Mouse (Mus musculus) bone marrow macrophage, adult 2 months (primary cell): Measurements from ENCODE around the gene Qprt. TPM values are rescaled to one million over a fixed set of nuclear protein-coding genes. Genes with fewer than 3 reads are reported as not detected.

Experiments used
- H3K27ac ChIP-seq: 2 replicates; pipeline ENCODE4 v1.5.1; 2012; ENCODE audit warnings: low read depth, low read length; ENCODE audit not compliant: insufficient read depth
- H3K4me1 ChIP-seq: 2 replicates; pipeline ENCODE4 v1.6.1; 2012; ENCODE audit warnings: low read length; ENCODE audit not compliant: control insufficient read depth, insufficient read depth
- H3K4me3 ChIP-seq: 2 replicates; pipeline ENCODE4 v1.5.1; 2012; ENCODE audit warnings: mild to moderate bottlenecking, low read length, moderate library complexity; ENCODE audit not compliant: insufficient read depth
- CTCF ChIP-seq: IDR thresholded peaks from 2 replicates; pipeline ENCODE4 v1.5.1; 2012; ENCODE audit warnings: low read depth, mild to moderate bottlenecking, low read length, moderate library complexity
- POLR2A ChIP-seq: IDR thresholded peaks from 2 replicates; pipeline ENCODE4 v1.6.1; 2012; ENCODE audit warnings: mild to moderate bottlenecking, low read depth, low read length, borderline replicate concordance
- polyA plus RNA-seq: library from polyadenylated mRNA; stranded (reverse); fragments of >200 nt; gene quantifications from 2 replicates; pipeline ENCODE4 v1.2.4, GENCODE M21; 2012; ENCODE audit not compliant: missing spikeins, insufficient read depth, insufficient read length

The Qprt gene
- polyA plus RNA-seq, 1 experiment: not detected

- H3K27ac ChIP-seq: no peak overlapping the region
- TF ChIP-seq POLR2A (no peak), CTCF (no peak)
- H3K4me3 ChIP-seq: no peak overlapping the region
- peaks cover 38% of the 10 kb centered on the region for H3K4me1 ChIP-seq
Measured at GRCm38 (mm10) chr7:127084794-127085193, 37.2 kb downstream of the Qprt start.

- Histone ChIP-seq H3K27ac (no peak overlapping the region), H3K4me3 (no peak overlapping the region), H3K4me1 (peaks cover 37% of the 10 kb centered on the region)
- TF ChIP-seq CTCF (no peak), POLR2A (no peak)
Measured at GRCm38 (mm10) chr7:127083689-127084088, 38.3 kb downstream of the Qprt start.

- Histone ChIP-seq H3K4me3 (no peak overlapping the region), H3K4me1 (peaks cover 43% of the 10 kb centered on the region), H3K27ac (no peak overlapping the region)
- TF ChIP-seq POLR2A: no peak
- TF ChIP-seq CTCF: no peak
Measured at GRCm38 (mm10) chr7:127082995-127083394, 39.0 kb downstream of the Qprt start.

DNA sequence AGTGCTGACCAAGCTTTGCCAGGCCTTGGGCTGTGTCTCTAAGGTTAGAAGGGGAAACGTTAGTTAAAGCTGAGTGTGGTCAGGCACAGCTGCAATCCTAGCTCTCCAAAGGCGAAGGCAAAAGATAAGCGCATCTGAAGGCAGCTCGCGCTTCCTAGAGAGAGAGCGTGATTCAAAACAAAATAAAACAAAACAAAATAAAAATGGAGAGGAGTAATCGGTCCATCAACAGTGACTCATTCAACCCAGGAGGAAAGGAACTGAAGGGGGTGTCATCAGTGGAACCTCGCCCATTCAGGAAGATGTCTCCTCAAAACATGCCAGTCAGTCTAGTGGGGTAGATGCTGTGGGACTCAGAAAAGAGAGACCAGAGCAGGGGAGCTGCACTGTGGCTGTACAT, 39.8 kb downstream of the Qprt start:
- peaks cover 46% of the 10 kb centered on the region for H3K4me1 ChIP-seq
- no peak overlapping the region for H3K4me3 ChIP-seq
- TF ChIP-seq CTCF: no peak

DNA sequence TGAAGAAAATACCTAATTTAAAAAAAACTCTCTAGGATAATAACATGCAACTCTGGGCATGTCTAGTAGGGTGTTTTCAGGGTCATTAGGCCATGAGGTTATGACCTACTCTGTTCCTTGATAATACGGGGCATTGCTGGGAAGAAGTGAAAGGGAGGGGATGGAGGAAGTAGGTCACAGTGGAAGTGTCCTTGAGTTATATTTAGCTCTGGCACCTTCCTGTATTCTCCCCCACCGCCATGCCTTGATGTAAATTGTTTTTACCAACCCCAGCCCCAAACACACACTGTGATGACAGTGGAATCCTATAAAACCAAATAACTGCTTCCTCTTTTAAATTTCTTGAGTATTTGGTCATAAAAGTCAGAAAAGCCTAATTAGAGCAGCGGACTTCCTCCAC, 42.0 kb downstream of the Qprt start:
- H3K4me3 ChIP-seq: no peak overlapping the region
- H3K4me1 ChIP-seq: peaks cover 53% of the 10 kb centered on the region
- TF ChIP-seq POLR2A (no peak), CTCF (no peak)
- peak overlapping the region; percentile 78 for H3K27ac ChIP-seq

More for the DNA sequence above, 39.8 kb downstream of the Qprt start:
- H3K27ac ChIP-seq: no peak overlapping the region

DNA sequence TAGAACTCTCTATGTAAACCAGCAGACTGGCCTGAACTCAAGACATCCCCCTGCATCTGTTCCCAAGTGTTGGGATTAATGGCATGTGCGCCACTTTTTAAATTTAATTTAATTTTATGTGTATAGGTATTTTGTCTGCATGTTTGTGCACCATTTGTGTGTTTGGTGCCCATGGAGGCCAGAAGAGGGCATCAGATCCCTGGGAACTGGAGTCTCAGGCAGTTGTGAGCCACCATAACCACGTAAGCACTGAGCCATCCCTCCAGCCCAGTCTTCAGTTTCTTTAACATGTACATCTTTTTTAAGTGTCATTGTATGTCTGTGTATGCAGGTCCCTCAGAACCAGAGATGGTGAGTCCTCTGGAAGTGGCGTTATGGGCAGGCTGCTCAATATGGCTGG, 44.3 kb downstream of the Qprt start:
- TF ChIP-seq CTCF (peak; percentile 34; the same call in 1 of the 2 replicates), POLR2A (no peak)
- Histone ChIP-seq H3K4me3 (no peak overlapping the region), H3K4me1 (peaks cover 48% of the 10 kb centered on the region), H3K27ac (no peak overlapping the region)

DNA sequence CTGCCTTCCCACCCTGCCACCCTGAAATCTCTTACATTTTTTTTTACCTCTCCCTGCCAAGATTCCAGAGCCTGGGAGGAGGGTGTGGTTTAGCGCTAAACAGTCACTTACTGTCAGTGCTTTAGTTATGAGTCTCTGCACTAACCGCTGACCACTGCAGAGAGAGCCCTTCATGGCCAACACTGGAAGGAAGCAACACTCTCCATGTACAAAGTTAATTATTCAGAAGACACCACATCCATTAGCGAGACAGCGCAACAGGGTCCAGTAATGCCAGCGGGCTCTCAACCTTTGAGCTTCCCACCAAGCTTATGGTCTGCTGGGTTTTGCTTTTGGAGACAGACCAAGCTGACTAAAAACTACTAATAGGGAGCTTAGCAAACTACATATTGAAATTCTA, 45.8 kb downstream of the Qprt start:
- Histone ChIP-seq H3K4me3 (no peak overlapping the region), H3K4me1 (peaks cover 33% of the 10 kb centered on the region), H3K27ac (no peak overlapping the region)
- no peak for TF ChIP-seq POLR2A
- TF ChIP-seq CTCF: no peak

DNA sequence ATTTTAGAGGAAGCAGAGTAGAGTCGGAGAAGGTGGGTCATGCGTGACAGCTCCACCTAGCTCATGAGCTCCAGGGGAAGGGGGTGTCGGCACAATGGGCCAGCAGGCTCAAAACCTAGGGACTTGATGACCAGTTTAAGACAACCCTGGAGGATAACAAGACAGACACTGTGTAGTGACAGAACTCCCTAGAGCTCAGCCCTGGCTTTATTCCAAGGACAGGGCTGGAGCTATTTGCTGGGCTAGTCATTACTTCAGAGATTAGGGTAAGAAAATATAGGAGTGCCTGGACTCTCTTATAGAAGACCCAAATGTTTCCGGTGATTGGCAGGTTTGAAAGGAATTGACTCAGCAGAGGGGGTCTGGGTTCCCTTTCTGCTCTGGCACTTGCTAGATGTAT, 48.8 kb downstream of the Qprt start:
- Histone ChIP-seq H3K4me3 (no peak overlapping the region), H3K4me1 (peaks cover 13% of the 10 kb centered on the region), H3K27ac (no peak overlapping the region)
- TF ChIP-seq CTCF (no peak), POLR2A (no peak)

GRCm38 (mm10) chr7:127070871-127071413, 51.1 kb downstream of the Qprt start:
- Histone ChIP-seq H3K4me3 (no peak overlapping the region), H3K27ac (no peak overlapping the region), H3K4me1 (no peaks in the 10 kb centered on the region)
- TF ChIP-seq POLR2A (no peak), CTCF (no peak)

DNA sequence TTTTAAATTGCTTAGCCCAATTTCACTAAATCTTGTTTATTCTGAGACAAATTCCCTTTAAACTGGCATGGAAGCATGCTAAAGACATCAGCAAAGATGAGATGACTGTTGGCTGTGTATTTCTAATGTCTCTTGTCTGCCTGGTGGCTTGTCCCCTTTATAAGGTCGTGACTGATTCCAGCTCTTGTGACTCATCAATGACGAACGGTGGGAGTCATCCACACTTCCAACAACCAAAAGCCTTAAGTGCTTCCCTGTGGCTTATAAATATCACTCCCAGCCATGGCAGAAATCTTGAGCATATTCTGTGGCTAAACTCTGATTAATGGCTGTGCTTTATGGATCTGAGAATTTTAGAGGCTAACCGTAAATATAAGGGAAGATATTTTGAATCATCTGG, 55.7 kb downstream of the Qprt start:
- Histone ChIP-seq H3K27ac (no peak overlapping the region), H3K4me1 (no peaks in the 10 kb centered on the region), H3K4me3 (no peak overlapping the region)
- TF ChIP-seq POLR2A: no peak
- TF ChIP-seq CTCF: no peak

DNA sequence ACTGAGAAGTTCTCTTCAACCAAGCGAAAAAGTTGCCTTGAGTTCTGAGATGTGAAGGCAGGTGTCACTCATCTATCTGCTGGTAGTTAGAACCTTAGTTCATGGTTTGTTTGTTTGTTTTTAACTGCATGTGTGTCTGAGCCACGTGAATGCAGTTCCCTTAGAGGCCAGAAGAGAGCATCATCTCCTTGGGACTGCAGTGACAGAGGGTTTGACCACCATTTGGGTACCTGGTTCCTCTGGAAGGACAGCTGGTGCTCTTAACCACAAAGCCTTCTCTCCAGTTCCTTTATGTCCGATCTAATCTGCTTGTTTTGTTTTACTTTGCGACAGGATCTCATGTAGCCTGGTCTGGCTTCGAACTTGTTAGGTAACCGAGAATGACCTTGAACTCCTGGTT, 56.5 kb downstream of the Qprt start:
- H3K4me1 ChIP-seq: no peaks in the 10 kb centered on the region
- no peak overlapping the region for H3K4me3 ChIP-seq
- H3K27ac ChIP-seq: no peak overlapping the region
- TF ChIP-seq CTCF (no peak), POLR2A (no peak)

Other genes with a start within 250 kb of the Qprt start
- 58.5 and 66.8 TPM in 2 replicates for gene Taok2, start 237.5 kb downstream of the Qprt start, polyA plus RNA-seq
- gene Tmem219, start 199.3 kb downstream of the Qprt start, polyA plus RNA-seq: 74.2 and 75.9 TPM in 2 replicates
- 16.2 and 17.5 TPM in 2 replicates for gene Kctd13, start 193.3 kb downstream of the Qprt start, polyA plus RNA-seq
- gene Asphd1, start 172.6 kb downstream of the Qprt start, polyA plus RNA-seq: not detected in 2 replicates
- 1.6 and 2.6 TPM in 2 replicates for gene Sez6l2, start 171.7 kb downstream of the Qprt start, polyA plus RNA-seq
- gene Cdipt, start 146.3 kb downstream of the Qprt start, polyA plus RNA-seq: 112 and 118 TPM in 2 replicates
- gene Cdiptos, start 146.1 kb downstream of the Qprt start, polyA plus RNA-seq: 7.3 and 7.4 TPM in 2 replicates
- gene Mvp, start 107.6 kb downstream of the Qprt start, polyA plus RNA-seq: 95.9 and 96.2 TPM in 2 replicates
- gene Pagr1b, start 105.7 kb downstream of the Qprt start, polyA plus RNA-seq: 9.2 and 17.6 TPM in 2 replicates
- gene Pagr1a, start 104.9 kb downstream of the Qprt start, polyA plus RNA-seq: 20.3 and 22.2 TPM in 2 replicates
- gene Gm42742, start 101.1 kb downstream of the Qprt start, polyA plus RNA-seq: 31.3 and 44.3 TPM in 2 replicates
- 2.8 TPM in 1 of 2 replicates, not detected in the other for gene Prrt2, start 101.0 kb downstream of the Qprt start, polyA plus RNA-seq
- gene Maz, start 95.2 kb downstream of the Qprt start, polyA plus RNA-seq: 161 and 164 TPM in 2 replicates
- 40.8 and 48.5 TPM in 2 replicates for gene Kif22, start 79.8 kb downstream of the Qprt start, polyA plus RNA-seq
- not detected in 2 replicates for gene Zg16, start 34.9 kb downstream of the Qprt start, polyA plus RNA-seq
- gene AI467606, start 30.9 kb downstream of the Qprt start, polyA plus RNA-seq: 41.2 and 41.4 TPM in 2 replicates
- gene Spn, start 15.6 kb upstream of the Qprt start, polyA plus RNA-seq: 34.5 and 36.3 TPM in 2 replicates
- 58.0 and 58.5 TPM in 2 replicates for gene Cd2bp2, start 73.8 kb upstream of the Qprt start, polyA plus RNA-seq
- 67.2 and 71.7 TPM in 2 replicates for gene Tbc1d10b, start 86.2 kb upstream of the Qprt start, polyA plus RNA-seq
- 3.9 and 6.9 TPM in 2 replicates for gene Mylpf, start 86.7 kb upstream of the Qprt start, polyA plus RNA-seq
- gene Zfp553, start 110.8 kb upstream of the Qprt start, polyA plus RNA-seq: 6.5 and 6.8 TPM in 2 replicates
- gene Sept1, start 110.9 kb upstream of the Qprt start, polyA plus RNA-seq: 2.9 and 5.8 TPM in 2 replicates
- gene Zfp771, start 122.0 kb upstream of the Qprt start, polyA plus RNA-seq: 10.9 and 12.4 TPM in 2 replicates
- 25.6 and 27.3 TPM in 2 replicates for gene Dctpp1, start 138.5 kb upstream of the Qprt start, polyA plus RNA-seq
- gene Sephs2, start 151.8 kb upstream of the Qprt start, polyA plus RNA-seq: 72.2 and 77.0 TPM in 2 replicates
- 42.3 and 49.7 TPM in 2 replicates for gene Itgal, start 174.0 kb upstream of the Qprt start, polyA plus RNA-seq
- 14.9 and 16.2 TPM in 2 replicates for gene Zfp768, start 223.4 kb upstream of the Qprt start, polyA plus RNA-seq